Mouse (Mus musculus) kidney, adult 2 months (tissue): Measurements from ENCODE around the gene Gm10272.

Source experiments
- CTCF ChIP-seq: fragments of 200-500 bp; conservative IDR thresholded peaks from 2 replicates; pipeline ENCODE4 v1.5.1; 2011; ENCODE audit warnings: low read depth, mild to moderate bottlenecking, control low read depth, low read length, moderate library complexity, mixed read lengths; ENCODE audit not compliant: insufficient read depth, insufficient read length
- POLR2A ChIP-seq: fragments of 200-500 bp; IDR thresholded peaks from one replicate; pipeline ENCODE4 v1.6.1; 2011; ENCODE audit warnings: low read depth, low read length, control low read depth

- TF ChIP-seq CTCF (no peak), POLR2A (no peak)
Measured at GRCm38 (mm10) chr10:77726186-77726585, 19.8 kb downstream of the Gm10272 start, which contains the start of gene Gm10100.
